Mouse (Mus musculus) heart, embryonic 14.5 days (tissue): ENCODE results near the gene Bcl2l11. TPM values are rescaled to one million over a fixed set of nuclear protein-coding genes. Genes with fewer than 3 reads are reported as not detected.

ENCODE experiments used
- ATAC-seq: fragments of 200-750 bp; cut with Nextera tagmentation; 2 replicates; pipeline ENCODE4 v1.8.0; 2017; ENCODE audit warnings: low read depth, moderate TSS enrichment; ENCODE audit not compliant: insufficient number of reproducible peaks, insufficient read depth, low FRiP score
- H3K27ac ChIP-seq, 2 experiments: fragments of 200-500 bp in 1 of 2; fragments of 300-500 bp in 1 of 2; sonication (generic) in 1 of 2; replicated peaks in 1 of 2; 2 replicates each; pipeline ENCODE4 v1.5.1; 2012 to 2014; ENCODE audit warnings: low read depth in 2 of 2, low read length in 2 of 2, control low read depth in 1 of 2, mild to moderate bottlenecking in 1 of 2, mixed read lengths in 1 of 2; ENCODE audit not compliant: control insufficient read depth in 1 of 2, insufficient read depth in 1 of 2
- H3K27me3 ChIP-seq: fragments of 300-500 bp; sonication (generic); 2 replicates; pipeline ENCODE4 v1.6.1; 2014; ENCODE audit warnings: mild to moderate bottlenecking, low read length, control low read depth; ENCODE audit not compliant: control insufficient read depth, insufficient read depth
- H3K36me3 ChIP-seq: fragments of 300-500 bp; sonication (generic); 2 replicates; pipeline ENCODE4 v1.6.1; 2014; ENCODE audit warnings: mild to moderate bottlenecking, control low read depth, low read length, mixed read lengths; ENCODE audit not compliant: control insufficient read depth, insufficient read depth
- H3K4me1 ChIP-seq, 2 experiments: fragments of 200-500 bp in 1 of 2; fragments of 300-500 bp in 1 of 2; sonication (generic) in 1 of 2; 2 replicates each; pipeline ENCODE4 v1.6.1; 2012 to 2014; ENCODE audit warnings: low read length in 2 of 2, control low read depth in 1 of 2, mixed read lengths in 1 of 2; ENCODE audit not compliant: control insufficient read depth in 2 of 2, insufficient read depth in 2 of 2
- H3K4me2 ChIP-seq: fragments of 300-500 bp; sonication (generic); 2 replicates; pipeline ENCODE4 v1.6.1; 2014; ENCODE audit warnings: mild to moderate bottlenecking, low read length
- H3K4me3 ChIP-seq, 2 experiments: fragments of 200-500 bp in 1 of 2; fragments of 300-500 bp in 1 of 2; sonication (generic) in 1 of 2; 2 replicates each; pipeline ENCODE4 v1.5.1; 2012 to 2014; ENCODE audit warnings: low read length in 2 of 2, mild to moderate bottlenecking in 2 of 2, control low read depth in 1 of 2, low read depth in 1 of 2, moderate library complexity in 1 of 2; ENCODE audit not compliant: control insufficient read depth in 1 of 2, insufficient read depth in 1 of 2
- H3K9ac ChIP-seq: fragments of 300-500 bp; sonication (generic); 2 replicates; pipeline ENCODE4 v1.6.1; 2014; ENCODE audit warnings: mild to moderate bottlenecking, low read length
- H3K9me3 ChIP-seq: fragments of 300-500 bp; sonication (generic); 2 replicates; pipeline ENCODE4 v1.6.1; 2016; ENCODE audit warnings: low read length, control low read depth; ENCODE audit not compliant: control insufficient read depth
- WGBS: fragments of 180-500 bp; shearing (Covaris S2); extraction: QIAGEN DNeasy Blood & Tissue Kit; methylation state at CpG from one replicate; pipeline ENCODE4 v1.1.7; 2014; 5-methylcytosine and 5-hydroxymethylcytosine counted together
- polyA plus RNA-seq: library from polyadenylated mRNA; unstranded; fragments of >200 nt; fragmentation: Nextera tagmentation; extraction: Ambion mirVana; gene quantifications from 2 replicates; pipeline ENCODE4 v1.2.1, GENCODE M21; 2014

Gene Bcl2l11
- polyA plus RNA-seq, 1 experiment from 2014 or later: 21.0 TPM

GRCm38 (mm10) chr2:128197379-128197778, 71.5 kb downstream of the Bcl2l11 start:
- Histone ChIP-seq H3K4me1 (no peaks in the 10 kb centered on the region), H3K27me3 (no peaks in the 10 kb centered on the region), H3K36me3 (no peaks in the 10 kb centered on the region), H3K4me2 (no peak overlapping the region), H3K9me3 (no peaks in the 10 kb centered on the region), H3K27ac (no peak overlapping the region), H3K4me3 (no peak overlapping the region), H3K9ac (no peak overlapping the region)
- 85% methylated on average over 3 of the region's 3 CpGs for WGBS
- ATAC-seq: no peak

- H3K4me1 ChIP-seq: no peaks in the 10 kb centered on the region
- no peaks in the 10 kb centered on the region for H3K36me3 ChIP-seq
- no peak overlapping the region for H3K4me3 ChIP-seq
- no peak for ATAC-seq
- WGBS: 77% methylated on average over 3 of the region's 3 CpGs
- no peak overlapping the region for H3K27ac ChIP-seq
- H3K9me3 ChIP-seq: no peaks in the 10 kb centered on the region
- H3K4me2 ChIP-seq: no peak overlapping the region
- H3K9ac ChIP-seq: no peak overlapping the region
- no peaks in the 10 kb centered on the region for H3K27me3 ChIP-seq
Measured at GRCm38 (mm10) chr2:128203147-128203546, 77.3 kb downstream of the Bcl2l11 start.

- WGBS: 83% methylated on average over 6 of the region's 6 CpGs
- Histone ChIP-seq H3K36me3 (no peaks in the 10 kb centered on the region), H3K4me3 (no peak overlapping the region), H3K27me3 (no peaks in the 10 kb centered on the region), H3K27ac (no peak overlapping the region), H3K9ac (no peak overlapping the region), H3K4me1 (no peaks in the 10 kb centered on the region), H3K9me3 (no peaks in the 10 kb centered on the region), H3K4me2 (no peak overlapping the region)
- no peak for ATAC-seq
Measured at GRCm38 (mm10) chr2:128203749-128204405, 78.0 kb downstream of the Bcl2l11 start.

- Histone ChIP-seq H3K9ac (no peak overlapping the region), H3K9me3 (no peaks in the 10 kb centered on the region), H3K4me1 (peaks cover 11 to 14% of the 10 kb centered on the region in 2 experiments), H3K27ac (no peak overlapping the region), H3K4me3 (no peak overlapping the region), H3K36me3 (no peaks in the 10 kb centered on the region), H3K27me3 (no peaks in the 10 kb centered on the region), H3K4me2 (no peak overlapping the region)
- 83% methylated on average over 1 of the region's 1 CpGs for WGBS
- ATAC-seq: no peak
Measured at GRCm38 (mm10) chr2:128208541-128208940, 82.7 kb downstream of the Bcl2l11 start.

GRCm38 (mm10) chr2:128209841-128210329, 84.0 kb downstream of the Bcl2l11 start:
- WGBS: 88% methylated on average over 2 of the region's 2 CpGs
- no peak overlapping the region for H3K4me3 ChIP-seq
- ATAC-seq: no peak
- no peaks in the 10 kb centered on the region for H3K36me3 ChIP-seq
- H3K27ac ChIP-seq: no peak overlapping the region
- H3K27me3 ChIP-seq: no peaks in the 10 kb centered on the region
- no peak overlapping the region for H3K9ac ChIP-seq
- H3K4me1 ChIP-seq: peaks cover 11 to 14% of the 10 kb centered on the region in 2 experiments
- no peak overlapping the region for H3K4me2 ChIP-seq
- no peaks in the 10 kb centered on the region for H3K9me3 ChIP-seq

- no peak overlapping the region for H3K4me2 ChIP-seq
- no peak overlapping the region for H3K4me3 ChIP-seq
- H3K9ac ChIP-seq: no peak overlapping the region
- WGBS: 37% methylated on average over 9 of the region's 9 CpGs
- H3K9me3 ChIP-seq: no peaks in the 10 kb centered on the region
- H3K27me3 ChIP-seq: no peaks in the 10 kb centered on the region
- no peaks in the 10 kb centered on the region for H3K36me3 ChIP-seq
- H3K4me1 ChIP-seq: peaks cover 11 to 14% of the 10 kb centered on the region in 2 experiments
- no peak for ATAC-seq
- H3K27ac ChIP-seq: 0 out of 4 replicates have a peak overlapping the region, but pooled peaks of 1 of the 2 experiments have one; percentile 19
Measured at GRCm38 (mm10) chr2:128210376-128210775, 84.5 kb downstream of the Bcl2l11 start.

- no peak overlapping the region for H3K4me3 ChIP-seq
- H3K27ac ChIP-seq: 0 out of 4 replicates have a peak overlapping the region, but pooled peaks of 1 of the 2 experiments have one; percentile 26
- WGBS: 17% methylated on average over 19 of the region's 19 CpGs
- 0 out of 2 replicates have a peak overlapping the region, but pooled peaks have one; percentile 21 for H3K9ac ChIP-seq
- no peaks in the 10 kb centered on the region for H3K27me3 ChIP-seq
- no peaks in the 10 kb centered on the region for H3K36me3 ChIP-seq
- H3K4me2 ChIP-seq: peak overlapping the region; percentile 48
- H3K4me1 ChIP-seq: peaks cover 11 to 14% of the 10 kb centered on the region in 2 experiments
- H3K9me3 ChIP-seq: no peaks in the 10 kb centered on the region
- ATAC-seq: peak; percentile 54; the same call in 1 of the 2 replicates
Measured at GRCm38 (mm10) chr2:128211022-128211880, 85.4 kb downstream of the Bcl2l11 start.
